Mouse (Mus musculus): ENCODE measurements around the gene Gm3676. TPM values are rescaled to one million over a fixed set of nuclear protein-coding genes. Genes with fewer than 3 reads are reported as not detected.
"Not testable (repeated sequence)": the region's sequence is repeated elsewhere in the genome, so short reads cannot be mapped to it uniquely, and the experiment has no call there.

Gm3676 gene
- polyA plus RNA-seq (2015; fragmentation: Nextera tagmentation; extraction: Ambion mirVana) = not detected in 2 replicates

DNA sequence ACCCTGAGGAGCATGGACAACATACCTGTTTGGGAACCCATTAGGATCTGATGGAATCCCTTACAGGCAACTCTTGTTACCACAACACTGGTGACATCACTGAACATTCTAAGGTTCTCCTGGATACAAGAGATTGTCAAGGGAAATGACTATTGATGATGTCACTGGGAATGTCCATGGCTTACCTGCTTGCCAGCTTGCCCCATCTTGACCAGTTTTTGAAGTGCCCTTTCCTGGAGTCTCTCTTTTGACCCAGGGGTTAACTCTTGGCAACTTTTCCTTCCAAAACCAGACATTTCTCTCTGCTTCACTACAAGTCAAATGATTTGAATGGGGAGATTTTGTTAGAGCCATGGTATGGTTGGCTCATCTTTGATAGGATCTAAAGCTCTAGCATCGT lies at the start of gene Gm3676:
TSS of gene Gm3676 (minus strand) at position 101 of the 400 bp plus-strand sequence.
- not testable (repeated sequence) for H3K27ac ChIP-seq; H3K9me3 ChIP-seq; H3K27me3 ChIP-seq (replicated peaks); H3K4me2 ChIP-seq; ATAC-seq (ENCODE audit: insufficient read depth, low FRiP score, low read depth); H3K36me3 ChIP-seq; H3K4me3 ChIP-seq (replicated peaks); H3K4me1 ChIP-seq; H3K9ac ChIP-seq
- WGBS = no CpG with 5 or more reads among the region's 1 CpGs

DNA sequence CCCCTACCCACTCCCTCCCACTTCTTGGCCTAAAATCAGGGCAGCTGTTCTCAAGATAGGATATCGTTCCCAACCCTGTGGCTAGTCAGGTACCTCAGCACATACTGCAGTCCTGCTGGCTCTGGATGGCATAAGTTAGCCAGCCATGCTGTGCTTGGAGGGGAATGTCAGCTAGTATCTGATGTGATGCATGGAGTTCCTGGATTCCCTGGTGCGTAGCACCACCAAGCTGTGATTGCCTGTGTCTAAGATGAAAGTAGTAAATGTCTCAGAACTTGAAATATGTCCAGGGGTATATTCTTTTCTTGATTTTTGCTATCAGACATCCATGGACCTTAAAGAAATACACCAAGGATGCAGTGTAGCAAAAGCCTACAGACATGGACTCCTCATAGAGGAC lies 1.9 kb upstream of the Gm3676 start:
- H3K9me3 ChIP-seq; H3K27me3 ChIP-seq (replicated peaks); ATAC-seq (ENCODE audit: insufficient read depth, low FRiP score, low read depth); H3K4me3 ChIP-seq (replicated peaks); H3K4me1 ChIP-seq; H3K4me2 ChIP-seq; H3K36me3 ChIP-seq; H3K9ac ChIP-seq; H3K27ac ChIP-seq: not testable (repeated sequence)
- 74% methylated on average over 2 of the region's 2 CpGs for WGBS

DNA sequence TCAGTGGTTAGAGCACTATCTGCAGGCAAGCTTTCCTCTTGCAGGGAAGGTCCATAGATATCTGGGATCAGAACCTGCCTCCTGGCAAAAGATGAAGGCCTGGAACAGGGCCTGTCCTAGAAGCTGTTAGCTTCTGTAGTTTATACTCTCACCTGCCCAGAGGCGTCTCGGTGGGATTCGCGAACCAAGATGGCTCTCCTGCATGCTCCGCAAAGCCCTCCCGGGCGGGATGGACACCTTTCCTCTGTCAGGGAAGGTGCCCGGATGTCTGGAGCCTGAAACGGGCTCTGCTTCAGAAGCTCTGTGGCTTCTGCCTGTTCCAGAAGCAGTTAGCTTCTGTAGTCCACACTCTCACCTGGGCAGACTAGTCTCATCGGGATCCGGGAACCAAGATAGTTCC lies 16.1 kb downstream of the Gm3676 start:
- not testable (repeated sequence) for H3K36me3 ChIP-seq; H3K9ac ChIP-seq; H3K27ac ChIP-seq; H3K9me3 ChIP-seq; ATAC-seq (ENCODE audit: insufficient read depth, low FRiP score, low read depth); H3K4me1 ChIP-seq; H3K4me3 ChIP-seq (replicated peaks); H3K4me2 ChIP-seq; H3K27me3 ChIP-seq (replicated peaks)
- WGBS = 97% methylated on average over 9 of the region's 11 CpGs

DNA sequence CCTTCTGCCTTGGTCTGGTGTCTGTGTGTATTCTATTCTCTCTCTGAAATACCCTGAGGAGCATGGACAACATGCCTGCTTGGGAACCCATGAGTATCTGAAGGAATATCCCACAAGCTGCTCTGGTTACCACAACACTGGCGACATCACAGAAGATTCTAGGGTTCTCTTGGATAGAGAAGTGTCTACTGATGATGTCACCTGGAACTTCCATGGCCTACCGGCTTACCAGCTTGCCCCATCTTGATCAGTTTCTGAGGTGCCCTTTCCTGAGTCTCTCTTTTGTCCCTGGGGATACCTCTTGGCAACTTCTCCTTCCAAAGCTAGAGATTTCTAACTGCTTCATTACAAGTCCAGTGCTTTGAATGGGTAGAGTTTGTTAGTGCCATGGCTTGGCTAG lies 21.8 kb downstream of the Gm3676 start, which contains the start of gene Gm3072:
TSS of gene Gm3072 (minus strand) at position 101 of the 400 bp plus-strand sequence.
- not testable (repeated sequence) for ATAC-seq (ENCODE audit: insufficient read depth, low FRiP score, low read depth); H3K36me3 ChIP-seq; H3K4me3 ChIP-seq (replicated peaks); H3K27me3 ChIP-seq (replicated peaks); H3K9ac ChIP-seq; H3K27ac ChIP-seq; H3K9me3 ChIP-seq; H3K4me1 ChIP-seq; H3K4me2 ChIP-seq
- WGBS = 83% methylated on average over 1 of the region's 2 CpGs

DNA sequence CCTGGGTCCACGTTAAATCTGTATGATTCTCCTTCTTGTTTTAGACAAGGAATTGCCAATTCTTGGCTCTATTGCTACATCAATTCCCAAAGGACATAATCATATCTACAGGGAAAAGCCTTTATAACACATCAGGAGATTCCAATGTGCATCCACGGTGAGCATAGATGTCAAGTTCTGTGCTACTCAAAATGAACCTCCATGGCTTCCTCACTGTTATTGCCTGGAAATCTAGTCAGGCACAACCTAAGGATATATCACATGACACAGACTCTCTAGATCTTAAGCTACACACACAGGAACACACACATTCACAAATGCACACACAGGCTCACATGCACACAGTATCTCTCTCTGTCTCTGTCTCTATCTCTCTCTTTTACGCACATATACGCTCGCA lies 23.8 kb downstream of the Gm3676 start:
- H3K9ac ChIP-seq; H3K27me3 ChIP-seq (replicated peaks); H3K4me1 ChIP-seq; H3K27ac ChIP-seq; H3K9me3 ChIP-seq; H3K36me3 ChIP-seq; H3K4me2 ChIP-seq; ATAC-seq (ENCODE audit: insufficient read depth, low FRiP score, low read depth); H3K4me3 ChIP-seq (replicated peaks): not testable (repeated sequence)
- WGBS = 91% methylated on average over 5 of the region's 5 CpGs

DNA sequence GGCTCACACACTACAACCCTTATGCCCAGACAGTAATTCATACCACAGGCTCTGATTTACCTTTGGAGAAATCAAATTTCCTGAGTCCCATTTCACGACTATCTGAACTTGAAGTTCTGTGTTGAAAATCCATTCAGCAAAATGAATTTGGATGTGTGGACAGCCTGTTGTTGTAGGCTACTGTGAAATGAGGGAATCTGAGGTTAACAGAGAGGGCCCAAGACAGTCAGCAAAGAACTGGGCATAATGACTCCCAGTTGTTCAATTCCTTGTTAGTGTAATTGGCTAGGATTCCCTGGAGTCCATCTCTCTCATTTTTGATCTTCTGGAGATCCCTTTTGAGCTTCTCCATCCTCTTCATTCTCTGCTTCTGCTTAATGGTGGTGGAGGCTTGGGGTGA lies 35.6 kb downstream of the Gm3676 start:
- not testable (repeated sequence) for H3K4me1 ChIP-seq; H3K4me2 ChIP-seq; H3K36me3 ChIP-seq; H3K9me3 ChIP-seq; H3K27me3 ChIP-seq (replicated peaks); H3K4me3 ChIP-seq (replicated peaks); H3K9ac ChIP-seq; ATAC-seq (ENCODE audit: insufficient read depth, low FRiP score, low read depth); H3K27ac ChIP-seq
- 73% methylated on average over 1 of the region's 1 CpGs for WGBS

DNA sequence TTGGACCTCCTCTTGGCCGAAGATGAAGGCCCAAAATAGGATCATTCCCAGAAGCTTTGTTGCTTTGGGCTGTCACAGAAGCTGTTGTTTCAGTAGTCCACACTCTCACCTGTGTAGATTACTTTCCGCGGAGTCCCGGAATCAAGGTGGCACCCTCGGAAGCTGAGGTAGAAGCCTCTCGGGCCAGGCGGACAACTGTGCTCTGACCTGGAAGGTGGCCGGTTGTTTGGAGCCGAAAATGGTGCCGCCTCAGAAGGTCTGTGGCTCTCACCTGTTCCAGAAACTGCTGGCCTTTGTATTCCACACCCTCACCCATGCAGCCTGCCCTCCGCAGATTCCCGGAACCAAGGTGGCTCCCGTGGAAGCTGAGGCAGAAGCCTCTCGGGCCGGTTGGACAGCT lies 45.4 kb downstream of the Gm3676 start:
- H3K4me2 ChIP-seq; H3K27ac ChIP-seq; H3K9ac ChIP-seq; ATAC-seq (ENCODE audit: insufficient read depth, low FRiP score, low read depth); H3K4me1 ChIP-seq; H3K9me3 ChIP-seq; H3K4me3 ChIP-seq (replicated peaks); H3K36me3 ChIP-seq; H3K27me3 ChIP-seq (replicated peaks): not testable (repeated sequence)
- WGBS = 91% methylated on average over 15 of the region's 15 CpGs

Other genes starting within 250 kb of the Gm3676 start
- gene Gm6482, start 238.2 kb downstream of the Gm3676 start, polyA plus RNA-seq (2015; fragmentation: Nextera tagmentation; extraction: Ambion mirVana) = not detected in 2 replicates
- gene Gm7954, start 193.0 kb downstream of the Gm3676 start, polyA plus RNA-seq (2015; fragmentation: Nextera tagmentation; extraction: Ambion mirVana) = not detected in 2 replicates
- not detected in 2 replicates for gene Gm3486, start 157.0 kb downstream of the Gm3676 start, polyA plus RNA-seq (2015; fragmentation: Nextera tagmentation; extraction: Ambion mirVana)
- gene Gm7970, start 90.9 kb downstream of the Gm3676 start, polyA plus RNA-seq (2015; fragmentation: Nextera tagmentation; extraction: Ambion mirVana) = not detected in 2 replicates
- not detected in 2 replicates for gene 1700049E17Rik2, start 73.3 kb downstream of the Gm3676 start, polyA plus RNA-seq (2015; fragmentation: Nextera tagmentation; extraction: Ambion mirVana)
- gene Gm3072, start 21.9 kb downstream of the Gm3676 start, polyA plus RNA-seq (2015; fragmentation: Nextera tagmentation; extraction: Ambion mirVana) = not detected in 2 replicates
- not detected in 2 replicates for gene Gm8068, start 55.4 kb upstream of the Gm3676 start, polyA plus RNA-seq (2015; fragmentation: Nextera tagmentation; extraction: Ambion mirVana)
- not detected in 2 replicates for gene Gm7929, start 104.1 kb upstream of the Gm3676 start, polyA plus RNA-seq (2015; fragmentation: Nextera tagmentation; extraction: Ambion mirVana)
- not detected in 2 replicates for gene Gm47189, start 126.0 kb upstream of the Gm3676 start, polyA plus RNA-seq (2015; fragmentation: Nextera tagmentation; extraction: Ambion mirVana)

All from stomach, embryonic 15.5 days (tissue).